Mouse (Mus musculus) frontal cortex, adult (tissue): Measurements from ENCODE around the gene Atoh8.
A peak's percentile ranks its signal among the peaks of the same experiment; 100 is the strongest.

Experiments used
- ATAC-seq: cut with Nextera tagmentation; 2 replicates; pipeline ENCODE4 v1.9.2; 2017; ENCODE audit warnings: mild to moderate bottlenecking, moderate library complexity, mixed read lengths; ENCODE audit not compliant: low TSS enrichment

The Atoh8 gene

GRCm38 (mm10) chr6:72235098-72235806 is at the start of gene Atoh8:
Gene Atoh8 (minus strand): TSS chr6:72235577.
- peak; percentile 44 for ATAC-seq

- no peak for ATAC-seq
Observed at GRCm38 (mm10) chr6:72283914-72284313, 48.5 kb upstream of the Atoh8 start.

- no peak for ATAC-seq
Observed at GRCm38 (mm10) chr6:72280410-72280998, 45.1 kb upstream of the Atoh8 start.

GRCm38 (mm10) chr6:72279505-72279904 is 44.1 kb upstream of the Atoh8 start:
- ATAC-seq, result no peak

GRCm38 (mm10) chr6:72278835-72279234 is 43.5 kb upstream of the Atoh8 start:
- no peak for ATAC-seq

GRCm38 (mm10) chr6:72277508-72278166 is 42.3 kb upstream of the Atoh8 start:
- ATAC-seq, result no peak

- no peak for ATAC-seq
Observed at GRCm38 (mm10) chr6:72276972-72277441, 41.6 kb upstream of the Atoh8 start.

- no peak for ATAC-seq
Observed at GRCm38 (mm10) chr6:72276141-72276540, 40.8 kb upstream of the Atoh8 start.

GRCm38 (mm10) chr6:72275527-72275926 is 40.1 kb upstream of the Atoh8 start:
- no peak for ATAC-seq

- ATAC-seq, result no peak
Observed at GRCm38 (mm10) chr6:72273153-72273552, 37.8 kb upstream of the Atoh8 start.

GRCm38 (mm10) chr6:72272161-72272696 is 36.9 kb upstream of the Atoh8 start:
- peak; percentile 45; the same call in 1 of the 2 replicates for ATAC-seq

GRCm38 (mm10) chr6:72270952-72271519 is 35.7 kb upstream of the Atoh8 start:
- ATAC-seq, result peak; percentile 89

- no peak for ATAC-seq
Observed at GRCm38 (mm10) chr6:72270258-72270657, 34.9 kb upstream of the Atoh8 start.

- ATAC-seq, result no peak
Observed at GRCm38 (mm10) chr6:72268149-72268847, 32.9 kb upstream of the Atoh8 start.

- ATAC-seq, result no peak
Observed at GRCm38 (mm10) chr6:72265664-72266063, 30.3 kb upstream of the Atoh8 start.

- no peak for ATAC-seq
Observed at GRCm38 (mm10) chr6:72263679-72264265, 28.4 kb upstream of the Atoh8 start.

GRCm38 (mm10) chr6:72261683-72262320 is 26.4 kb upstream of the Atoh8 start:
- ATAC-seq, result no peak

- peak; percentile 99 for ATAC-seq
Observed at GRCm38 (mm10) chr6:72260981-72261682, 25.8 kb upstream of the Atoh8 start.

GRCm38 (mm10) chr6:72259474-72259873 is 24.1 kb upstream of the Atoh8 start:
- ATAC-seq, result no peak

- ATAC-seq, result no peak
Observed at GRCm38 (mm10) chr6:72255294-72255693, 19.9 kb upstream of the Atoh8 start.
